Mouse (Mus musculus): ENCODE data around the gene Gpr156. TPM values are rescaled to one million over a fixed set of nuclear protein-coding genes. Genes with fewer than 3 reads are reported as not detected.

The Gpr156 gene
- polyA plus RNA-seq, 1 experiment from 2014 or later, result 0.03 TPM

DNA sequence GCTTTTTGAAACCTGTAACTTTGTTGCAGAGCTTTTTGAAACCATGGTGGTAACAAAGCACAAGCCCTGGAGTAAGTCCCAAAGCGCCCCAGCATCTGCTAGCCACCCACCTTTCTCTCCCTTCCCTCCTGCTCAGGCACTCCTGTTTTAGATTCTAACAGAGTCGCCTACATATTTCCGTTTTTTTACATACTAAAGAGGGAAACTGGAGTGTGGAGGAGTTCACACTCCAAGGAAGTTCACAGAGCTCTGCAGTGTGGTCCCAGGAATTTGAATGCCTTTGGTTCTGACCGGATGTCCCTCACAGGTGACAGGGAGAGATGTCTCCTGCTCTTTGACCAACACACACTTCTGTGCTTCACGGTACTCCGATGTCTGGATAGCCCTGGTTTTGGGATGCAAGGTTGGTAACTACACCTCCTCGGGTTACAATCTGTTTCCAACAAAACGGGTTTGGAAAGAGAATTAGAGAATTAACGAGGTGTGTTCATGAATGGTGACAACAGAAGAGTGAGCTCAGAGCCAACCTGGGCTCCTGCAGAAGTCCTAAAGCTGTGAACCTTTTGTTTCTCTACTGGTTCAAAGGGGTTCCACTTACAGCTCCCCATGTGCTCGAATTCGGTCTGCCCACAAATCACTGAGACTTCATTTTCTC is 72.0 kb downstream of the Gpr156 start:
- Histone ChIP-seq H3K4me1 (replicated peaks) (no peaks in the 10 kb centered on the region; the same call in 1 of the 2 replicates), H3K9ac (no peak overlapping the region), H3K4me3 (replicated peaks) (no peak overlapping the region), H3K36me3 (no peaks in the 10 kb centered on the region), H3K9me3 (replicated peaks) (no peaks in the 10 kb centered on the region), H3K27me3 (no peaks in the 10 kb centered on the region), H3K27ac (no peak overlapping the region), H3K4me2 (no peak overlapping the region)
- 35% methylated on average over 11 of the region's 11 CpGs for WGBS (ENCODE audit: insufficient replicate concordance)
- ATAC-seq (ENCODE audit: low read depth), result no peak
- no peak for DNase-seq

DNA sequence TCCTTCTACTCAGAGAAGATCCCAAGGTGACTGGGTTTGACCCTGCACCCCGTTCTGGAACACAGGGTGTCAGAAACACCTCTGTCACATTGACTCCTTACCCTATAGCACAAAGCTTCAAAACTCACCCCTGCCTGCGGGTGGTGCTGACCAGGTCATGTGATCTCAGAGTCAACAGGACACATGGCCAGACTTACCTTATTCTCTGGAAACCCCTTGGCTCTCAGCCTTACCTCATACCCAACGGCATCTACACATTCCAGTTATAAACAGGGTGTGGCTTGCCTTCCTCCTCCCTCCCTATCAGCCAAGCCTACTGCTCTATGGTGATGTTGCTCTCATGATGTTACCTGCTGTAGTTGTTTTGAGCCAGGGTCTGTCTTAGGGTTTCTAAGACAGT is 73.5 kb downstream of the Gpr156 start:
- no peak for DNase-seq
- ATAC-seq (ENCODE audit: low read depth), result no peak

DNA sequence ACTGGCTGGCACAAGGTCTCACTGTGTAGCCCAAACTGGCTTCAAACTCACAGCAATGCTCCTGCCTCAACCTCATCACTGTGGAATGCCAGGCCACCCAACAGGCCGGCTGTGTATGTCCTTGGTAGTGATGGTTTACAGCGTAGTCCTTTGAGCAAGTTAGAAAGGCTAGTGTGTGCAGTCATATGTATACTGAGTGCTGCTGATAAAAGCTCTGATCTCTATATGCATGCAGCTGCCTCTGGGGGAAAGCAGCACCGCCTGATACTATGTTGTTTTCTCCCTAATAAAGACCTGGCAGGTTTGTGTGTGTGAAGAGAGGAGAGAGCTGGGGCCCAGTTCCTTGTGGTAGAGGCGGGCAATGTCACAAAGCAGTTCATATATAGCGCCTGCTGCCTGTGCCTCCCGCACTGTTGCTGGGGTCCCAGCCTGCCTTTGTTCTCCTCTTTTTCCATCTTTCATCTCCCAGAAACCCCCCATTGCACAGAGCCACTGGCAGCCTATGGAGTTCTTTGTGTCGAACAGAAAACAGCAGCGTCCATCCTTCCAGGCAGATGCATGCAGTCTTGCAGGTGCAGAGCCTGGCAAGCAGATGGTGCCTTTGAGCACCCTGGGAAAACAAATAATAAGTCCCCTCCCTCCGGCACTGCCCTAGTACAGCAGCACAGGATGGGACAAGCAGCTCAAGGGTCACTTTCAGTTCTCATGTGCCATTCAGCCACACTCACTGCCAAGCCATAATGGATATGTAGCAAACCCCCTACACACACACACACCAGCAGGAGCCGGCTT is 74.5 kb downstream of the Gpr156 start:
- 62% methylated on average over 10 of the region's 10 CpGs for WGBS (ENCODE audit: insufficient replicate concordance)
- Histone ChIP-seq H3K9ac (no peak overlapping the region), H3K27ac (no peak overlapping the region), H3K4me1 (replicated peaks) (peaks cover 7% of the 10 kb centered on the region; the same call in 1 of the 2 replicates), H3K4me2 (no peak overlapping the region), H3K9me3 (replicated peaks) (no peaks in the 10 kb centered on the region), H3K4me3 (replicated peaks) (no peak overlapping the region), H3K36me3 (no peaks in the 10 kb centered on the region), H3K27me3 (no peaks in the 10 kb centered on the region)
- peak; percentile 34; the same call in 1 of the 2 replicates for ATAC-seq (ENCODE audit: low read depth)
- no peak for DNase-seq

More for the DNA sequence above, 73.5 kb downstream of the Gpr156 start:
- Histone ChIP-seq H3K9me3 (replicated peaks) (no peaks in the 10 kb centered on the region), H3K4me1 (replicated peaks) (peaks cover 4% of the 10 kb centered on the region; the same call in 1 of the 2 replicates), H3K4me3 (replicated peaks) (no peak overlapping the region), H3K9ac (no peak overlapping the region), H3K27ac (no peak overlapping the region), H3K4me2 (no peak overlapping the region), H3K27me3 (no peaks in the 10 kb centered on the region), H3K36me3 (no peaks in the 10 kb centered on the region)
- WGBS (ENCODE audit: insufficient replicate concordance), result 55% methylated on average over 3 of the region's 3 CpGs

DNA sequence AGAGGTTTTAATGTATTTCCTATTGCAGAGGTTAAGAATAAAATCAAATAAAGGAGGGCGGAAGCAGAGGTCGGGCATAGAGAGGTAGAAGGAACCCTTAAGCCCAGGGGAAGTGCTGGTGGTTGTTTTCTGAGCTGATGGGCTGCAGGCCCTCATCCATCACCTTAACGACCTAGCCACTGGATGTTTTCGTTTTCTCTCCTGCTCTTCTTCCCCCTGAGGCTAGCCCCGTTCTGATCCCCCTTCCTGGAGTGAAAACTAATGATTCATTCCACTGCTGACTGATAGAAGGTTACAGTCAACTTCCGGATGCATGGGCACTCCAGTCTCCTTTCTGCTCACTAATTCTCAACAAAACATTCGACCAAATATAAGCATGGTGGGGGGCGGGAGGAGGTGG is 76.5 kb downstream of the Gpr156 start:
- DNase-seq, result no peak
- no peak for ATAC-seq (ENCODE audit: low read depth)
- Histone ChIP-seq H3K9ac (no peak overlapping the region), H3K4me2 (no peak overlapping the region), H3K4me3 (replicated peaks) (no peak overlapping the region), H3K9me3 (replicated peaks) (no peaks in the 10 kb centered on the region), H3K27me3 (no peaks in the 10 kb centered on the region), H3K36me3 (no peaks in the 10 kb centered on the region), H3K4me1 (replicated peaks) (peaks cover 7% of the 10 kb centered on the region; the same call in 1 of the 2 replicates), H3K27ac (no peak overlapping the region)
- WGBS (ENCODE audit: insufficient replicate concordance), result 30% methylated on average over 8 of the region's 8 CpGs

DNA sequence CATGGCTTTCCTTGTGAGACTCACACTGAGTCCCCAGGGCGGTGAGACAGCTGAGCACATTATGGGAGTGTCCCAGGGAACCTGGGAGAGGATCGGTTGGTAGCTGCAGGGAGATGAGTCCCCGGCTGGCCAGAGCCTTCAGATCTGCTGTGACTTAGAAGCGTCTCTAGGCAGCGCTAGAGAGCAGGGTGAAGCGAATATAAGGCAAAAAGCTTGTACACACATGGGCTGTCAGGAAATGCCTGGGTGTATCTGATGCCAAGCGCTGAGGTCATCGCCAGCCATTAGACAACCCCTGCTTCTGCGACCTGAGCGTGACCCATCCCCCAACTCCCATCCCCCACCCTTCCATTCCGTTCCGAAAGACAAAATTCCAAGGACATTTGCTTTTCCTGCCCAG is 78.4 kb downstream of the Gpr156 start:
- WGBS (ENCODE audit: insufficient replicate concordance), result 9% methylated on average over 12 of the region's 12 CpGs
- no peaks in the 10 kb centered on the region for H3K9me3 ChIP-seq (replicated peaks)
- peak; percentile 11 for DNase-seq
- H3K27me3 ChIP-seq, result no peaks in the 10 kb centered on the region
- 0 out of 2 replicates have a peak, but pooled peaks have one; percentile 45 for ATAC-seq (ENCODE audit: low read depth)
- H3K4me3 ChIP-seq (replicated peaks), result no peak overlapping the region
- no peak overlapping the region for H3K9ac ChIP-seq
- H3K36me3 ChIP-seq, result no peaks in the 10 kb centered on the region
- H3K4me1 ChIP-seq (replicated peaks), result peaks cover 7% of the 10 kb centered on the region; the same call in 1 of the 2 replicates
- no peak overlapping the region for H3K27ac ChIP-seq
- H3K4me2 ChIP-seq, result peak overlapping the region; percentile 23; the same call in 1 of the 2 replicates

DNA sequence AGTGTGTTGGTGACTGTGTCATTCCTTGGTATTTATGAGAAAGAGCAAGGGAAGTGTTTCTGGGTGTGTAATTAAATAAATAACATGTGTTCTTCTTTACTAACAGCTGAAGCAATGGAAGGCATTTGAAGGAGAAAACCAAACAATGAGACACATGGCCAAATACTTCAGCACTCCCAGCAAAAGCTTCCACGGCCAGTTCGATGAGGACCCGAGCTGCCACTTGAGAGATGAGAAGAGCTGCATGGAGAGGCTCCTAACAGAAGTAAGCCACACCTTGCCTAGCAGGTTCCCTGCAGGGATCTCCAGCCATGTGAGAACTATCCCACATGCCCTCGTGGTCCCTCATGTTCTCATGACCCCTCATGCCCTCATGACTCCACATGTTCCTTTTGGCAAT is 81.5 kb downstream of the Gpr156 start:
- H3K27ac ChIP-seq, result no peak overlapping the region
- H3K4me3 ChIP-seq (replicated peaks), result no peak overlapping the region
- no peak overlapping the region for H3K4me2 ChIP-seq
- WGBS (ENCODE audit: insufficient replicate concordance), result 59% methylated on average over 4 of the region's 4 CpGs
- no peak overlapping the region for H3K9ac ChIP-seq
- no peaks in the 10 kb centered on the region for H3K27me3 ChIP-seq
- no peaks in the 10 kb centered on the region for H3K9me3 ChIP-seq (replicated peaks)
- DNase-seq (no peak), ATAC-seq (ENCODE audit: low read depth) (no peak)
- peaks cover 7% of the 10 kb centered on the region; the same call in 1 of the 2 replicates for H3K4me1 ChIP-seq (replicated peaks)
- no peaks in the 10 kb centered on the region for H3K36me3 ChIP-seq

DNA sequence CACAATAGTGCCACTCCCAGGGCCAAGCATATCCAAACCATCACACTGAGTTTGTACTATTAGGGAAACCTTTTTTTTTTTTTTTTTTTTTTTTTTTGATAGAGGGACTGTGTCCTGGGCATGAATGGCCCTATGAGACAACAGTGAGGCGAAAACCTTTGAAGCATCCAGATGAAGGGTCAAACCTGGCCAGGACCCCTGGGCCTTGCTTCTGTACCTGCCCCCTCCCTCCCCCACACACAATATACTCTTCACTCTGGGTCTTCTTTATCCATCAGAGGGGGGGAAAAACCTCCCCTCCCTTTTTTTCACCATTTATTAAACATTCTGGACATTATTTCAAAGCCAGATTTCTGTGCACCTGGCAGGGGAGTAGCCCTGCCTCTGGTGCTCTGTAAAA is 83.5 kb downstream of the Gpr156 start:
- Histone ChIP-seq H3K4me3 (replicated peaks) (no peak overlapping the region), H3K27me3 (no peaks in the 10 kb centered on the region), H3K27ac (no peak overlapping the region), H3K4me2 (no peak overlapping the region), H3K36me3 (no peaks in the 10 kb centered on the region), H3K9ac (no peak overlapping the region), H3K4me1 (replicated peaks) (peaks cover 3% of the 10 kb centered on the region; the same call in 1 of the 2 replicates), H3K9me3 (replicated peaks) (no peaks in the 10 kb centered on the region)
- 75% methylated on average over 1 of the region's 1 CpGs for WGBS (ENCODE audit: insufficient replicate concordance)
- DNase-seq, result no peak
- ATAC-seq (ENCODE audit: low read depth), result no peak

DNA sequence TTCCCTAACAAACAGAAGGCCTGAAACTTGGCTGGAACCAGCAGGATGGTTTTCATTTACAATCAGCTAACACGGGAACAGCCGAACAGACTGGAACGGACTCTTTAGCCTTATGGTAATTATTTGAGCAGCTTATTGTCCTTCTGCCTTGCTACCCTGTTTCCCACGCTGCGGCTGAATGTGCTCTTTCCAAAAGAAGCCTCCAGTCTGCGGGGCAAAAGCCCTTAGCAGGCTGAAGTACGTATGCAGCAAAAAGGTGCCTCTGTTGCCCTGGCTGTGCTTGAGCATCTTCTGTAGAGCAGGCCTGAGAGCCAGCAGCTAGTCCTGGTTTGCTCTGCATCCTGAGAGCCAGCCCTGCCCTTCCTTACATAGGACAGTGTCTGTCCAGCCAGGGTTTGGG is 83.9 kb downstream of the Gpr156 start:
- Histone ChIP-seq H3K36me3 (no peaks in the 10 kb centered on the region), H3K27me3 (no peaks in the 10 kb centered on the region), H3K4me3 (replicated peaks) (no peak overlapping the region), H3K4me2 (no peak overlapping the region), H3K9ac (no peak overlapping the region), H3K4me1 (replicated peaks) (no peaks in the 10 kb centered on the region; the same call in 1 of the 2 replicates), H3K9me3 (replicated peaks) (no peaks in the 10 kb centered on the region), H3K27ac (no peak overlapping the region)
- ATAC-seq (ENCODE audit: low read depth) (no peak), DNase-seq (no peak)
- 70% methylated on average over 7 of the region's 7 CpGs for WGBS (ENCODE audit: insufficient replicate concordance)

DNA sequence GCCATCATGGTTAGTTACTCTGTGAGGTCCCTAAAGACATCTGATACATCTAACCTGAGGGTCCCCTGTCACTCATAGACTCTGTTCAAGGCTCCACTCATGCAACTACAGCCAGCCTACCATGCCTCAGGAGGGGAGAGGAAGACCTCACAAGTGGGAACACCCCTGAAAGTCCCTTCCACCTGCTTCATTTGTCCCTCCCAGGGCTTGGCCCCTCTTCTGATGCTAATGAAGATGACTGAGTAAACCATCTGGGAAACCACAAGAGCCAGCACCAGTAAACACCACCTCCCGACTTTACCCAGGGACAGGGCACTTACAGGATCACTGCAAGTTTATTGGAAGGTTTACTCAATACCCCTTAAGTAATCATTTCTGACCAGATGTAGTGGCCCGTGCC is 85.5 kb downstream of the Gpr156 start:
- Histone ChIP-seq H3K9me3 (replicated peaks) (no peaks in the 10 kb centered on the region), H3K27ac (no peak overlapping the region), H3K4me2 (no peak overlapping the region), H3K4me3 (replicated peaks) (no peak overlapping the region), H3K36me3 (no peaks in the 10 kb centered on the region), H3K27me3 (no peaks in the 10 kb centered on the region), H3K9ac (no peak overlapping the region), H3K4me1 (replicated peaks) (no peaks in the 10 kb centered on the region)
- ATAC-seq (ENCODE audit: low read depth) (no peak), DNase-seq (no peak)
- WGBS (ENCODE audit: insufficient replicate concordance), result 43% methylated on average over 2 of the region's 2 CpGs

DNA sequence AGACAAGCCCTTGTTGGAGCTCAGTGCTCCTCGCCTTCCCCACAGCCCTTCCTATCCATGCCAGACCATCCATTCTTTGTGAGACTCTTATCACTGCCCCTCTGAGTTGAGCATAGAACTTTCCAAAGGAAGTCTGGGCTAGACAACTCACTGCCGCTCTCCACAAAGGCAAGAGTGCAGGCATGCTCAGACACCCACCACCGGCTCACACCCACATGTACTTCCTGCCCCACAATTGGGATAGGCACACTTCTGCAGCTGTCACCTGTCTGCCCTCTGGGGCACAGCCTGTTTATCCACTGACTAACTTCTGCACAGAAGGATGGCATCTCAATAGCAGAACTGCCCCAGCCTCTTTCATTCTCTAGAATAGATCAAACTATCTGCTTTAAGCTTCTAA is 86.2 kb downstream of the Gpr156 start:
- DNase-seq, result no peak
- no peaks in the 10 kb centered on the region for H3K9me3 ChIP-seq (replicated peaks)
- 32% methylated on average over 3 of the region's 3 CpGs for WGBS (ENCODE audit: insufficient replicate concordance)
- no peaks in the 10 kb centered on the region for H3K36me3 ChIP-seq
- H3K27ac ChIP-seq, result no peak overlapping the region
- ATAC-seq (ENCODE audit: low read depth), result no peak
- H3K4me3 ChIP-seq (replicated peaks), result no peak overlapping the region
- H3K9ac ChIP-seq, result no peak overlapping the region
- H3K4me2 ChIP-seq, result no peak overlapping the region
- H3K27me3 ChIP-seq, result no peaks in the 10 kb centered on the region
- H3K4me1 ChIP-seq (replicated peaks), result no peaks in the 10 kb centered on the region

DNA sequence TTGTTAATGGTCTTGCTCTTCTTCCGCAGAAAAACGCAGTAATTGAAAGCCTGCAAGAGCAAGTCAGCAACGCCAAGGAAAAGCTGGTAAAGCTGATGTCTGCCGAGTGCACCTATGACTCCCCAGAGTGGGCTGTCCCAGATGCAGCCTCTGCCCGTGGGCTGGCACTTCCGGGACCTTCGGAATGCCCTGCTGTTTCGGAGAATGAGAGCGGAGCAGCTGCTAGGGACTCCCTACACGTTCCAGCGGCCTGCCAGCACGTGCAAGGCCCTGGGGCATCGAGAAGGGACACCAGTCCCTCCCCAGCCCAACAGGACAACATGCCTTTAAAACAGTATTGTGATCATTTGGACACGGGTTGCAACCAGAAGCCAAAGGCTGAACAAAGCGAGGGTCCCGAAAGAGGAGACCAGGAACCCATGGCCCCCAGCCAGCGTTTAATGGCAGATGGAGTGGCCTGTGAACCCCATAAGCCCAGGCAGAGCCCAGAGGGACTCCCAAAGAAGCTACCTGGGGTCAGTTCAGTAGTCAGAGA is 88.3 kb downstream of the Gpr156 start:
- no peaks in the 10 kb centered on the region for H3K27me3 ChIP-seq
- H3K4me1 ChIP-seq (replicated peaks), result no peaks in the 10 kb centered on the region
- 76% methylated on average over 17 of the region's 17 CpGs for WGBS (ENCODE audit: insufficient replicate concordance)
- DNase-seq (no peak), ATAC-seq (ENCODE audit: low read depth) (no peak)
- H3K9ac ChIP-seq, result no peak overlapping the region
- no peak overlapping the region for H3K4me3 ChIP-seq (replicated peaks)
- no peak overlapping the region for H3K27ac ChIP-seq
- no peaks in the 10 kb centered on the region for H3K9me3 ChIP-seq (replicated peaks)
- no peak overlapping the region for H3K4me2 ChIP-seq
- H3K36me3 ChIP-seq, result no peaks in the 10 kb centered on the region

Data from liver, embryonic 13.5 days (tissue).